Mouse (Mus musculus) CH12.LX (cell line): ENCODE results near the gene Tiam1. TPM values are rescaled to one million over a fixed set of nuclear protein-coding genes. Genes with fewer than 3 reads are reported as not detected.

ENCODE experiments used
- DNase-seq: peaks from one replicate; pipeline ENCODE4 v3.0.0-alpha.2; 2013; ENCODE audit errors: extremely low read depth
- H3K27ac ChIP-seq: 2 replicates; pipeline ENCODE4 v1.5.1; 2012; ENCODE audit warnings: low read depth, mild to moderate bottlenecking, control low read depth, moderate library complexity; ENCODE audit not compliant: insufficient read depth
- H3K27me3 ChIP-seq: replicated peaks from 2 replicates; pipeline ENCODE3; 2012; ENCODE audit warnings: inconsistent platforms
- H3K36me3 ChIP-seq, 2 experiments: replicated peaks in 1 of 2; 2 replicates each; pipeline versions ENCODE3 to v1.6.1; 2012; ENCODE audit warnings: inconsistent platforms in 1 of 2, low read length in 1 of 2, mild to moderate bottlenecking in 1 of 2, mixed read lengths in 1 of 2, moderate library complexity in 1 of 2; ENCODE audit not compliant: control insufficient read depth in 1 of 2, insufficient read depth in 1 of 2
- H3K4me1 ChIP-seq, 2 experiments: 2 replicates each; pipeline ENCODE4 v1.6.1; 2012; ENCODE audit warnings: inconsistent platforms in 1 of 2, moderate library complexity in 1 of 2; ENCODE audit not compliant: insufficient read depth in 2 of 2, control insufficient read depth in 1 of 2
- H3K4me2 ChIP-seq: 2 replicates; pipeline ENCODE4 v1.6.1; 2012; ENCODE audit warnings: low read depth, mild to moderate bottlenecking, control low read depth; ENCODE audit not compliant: poor library complexity, insufficient read depth, severe bottlenecking
- H3K4me3 ChIP-seq, 3 experiments: fragments of 150-350 bp in 1 of 3; sonication (generic) in 1 of 3; replicated peaks in 1 of 3; 2 replicates each; pipeline versions ENCODE3 to v1.5.1; 2011 to 2012; ENCODE audit warnings: low read depth in 2 of 3, low read length in 2 of 3, mild to moderate bottlenecking in 2 of 3, moderate library complexity in 2 of 3, control low read depth in 1 of 3, improper control_type of control experiment in 1 of 3, inconsistent platforms in 1 of 3, mixed read lengths in 1 of 3; ENCODE audit not compliant: poor library complexity in 1 of 3
- H3K79me2 ChIP-seq: replicated peaks from 2 replicates; pipeline ENCODE4 v1.6.1; 2012; ENCODE audit warnings: mild to moderate bottlenecking, moderate library complexity; ENCODE audit not compliant: control insufficient read depth, poor library complexity, insufficient read depth, severe bottlenecking; ENCODE audit errors: extremely low read depth
- H3K9ac ChIP-seq: 2 replicates; pipeline ENCODE4 v1.6.1; 2012; ENCODE audit warnings: low read depth, mild to moderate bottlenecking, control low read depth, moderate library complexity; ENCODE audit not compliant: insufficient read depth
- H3K9me3 ChIP-seq: replicated peaks from 2 replicates; pipeline ENCODE3; 2012; ENCODE audit warnings: low read length, inconsistent platforms, mixed read lengths
- BHLHE40 ChIP-seq: IDR thresholded peaks from 2 replicates; pipeline ENCODE4 v1.6.1; 2011; ENCODE audit warnings: mild to moderate bottlenecking, low read depth, low read length, improper control_type of control experiment
- CHD1 ChIP-seq: IDR thresholded peaks from 2 replicates; pipeline ENCODE4 v1.6.1; 2012; ENCODE audit warnings: low read depth, low read length, improper control_type of control experiment, inconsistent platforms
- CHD2 ChIP-seq: IDR thresholded peaks from 2 replicates; pipeline ENCODE4 v1.6.1; 2011; ENCODE audit warnings: low read length, improper control_type of control experiment
- CTCF ChIP-seq, 2 experiments: IDR thresholded peaks in 1 of 2; conservative IDR thresholded peaks in 1 of 2; 2 replicates each; pipeline ENCODE4 v1.5.1; 2011 to 2012; ENCODE audit warnings: low read depth in 2 of 2, low read length in 2 of 2, improper control_type of control experiment in 1 of 2, inconsistent platforms in 1 of 2, mild to moderate bottlenecking in 1 of 2, moderate library complexity in 1 of 2
- E2F4 ChIP-seq: IDR thresholded peaks from 2 replicates; pipeline ENCODE4 v1.6.1; 2011; ENCODE audit warnings: low read depth, low read length, improper control_type of control experiment; ENCODE audit not compliant: insufficient replicate concordance
- ELF1 ChIP-seq: IDR thresholded peaks from 2 replicates; pipeline ENCODE4 v1.6.1; 2014; ENCODE audit warnings: low read depth, mild to moderate bottlenecking, inconsistent platforms, low read length, improper control_type of control experiment
- EP300 ChIP-seq: IDR thresholded peaks from 2 replicates; pipeline ENCODE4 v1.6.1; 2011; ENCODE audit warnings: low read length, improper control_type of control experiment
- ETS1 ChIP-seq: conservative IDR thresholded peaks from 2 replicates; pipeline ENCODE4 v1.6.1; 2012; ENCODE audit warnings: low read depth, mild to moderate bottlenecking, inconsistent platforms, low read length, improper control_type of control experiment, moderate library complexity
- GABPA ChIP-seq: IDR thresholded peaks from 2 replicates; pipeline ENCODE4 v1.6.1; 2012; ENCODE audit warnings: low read depth, low read length, improper control_type of control experiment, inconsistent platforms; ENCODE audit not compliant: insufficient replicate concordance
- JUN ChIP-seq: IDR thresholded peaks from 2 replicates; pipeline ENCODE4 v1.6.1; 2011; ENCODE audit warnings: low read depth, mild to moderate bottlenecking, low read length, improper control_type of control experiment, moderate library complexity; ENCODE audit not compliant: insufficient read depth
- JUND ChIP-seq: conservative IDR thresholded peaks from 2 replicates; pipeline ENCODE4 v1.6.1; 2011; ENCODE audit warnings: low read depth, low read length, improper control_type of control experiment
- KAT2A ChIP-seq: IDR thresholded peaks from 2 replicates; pipeline ENCODE4 v1.6.1; 2012; ENCODE audit warnings: low read length, improper control_type of control experiment, inconsistent platforms; ENCODE audit not compliant: insufficient replicate concordance
- MAFK ChIP-seq: IDR thresholded peaks from 2 replicates; pipeline ENCODE4 v1.6.1; 2011; ENCODE audit warnings: low read length, improper control_type of control experiment; ENCODE audit not compliant: insufficient replicate concordance
- MAX ChIP-seq: IDR thresholded peaks from 2 replicates; pipeline ENCODE4 v1.6.1; 2011; ENCODE audit warnings: low read length, improper control_type of control experiment
- MEF2A ChIP-seq: IDR thresholded peaks from 2 replicates; pipeline ENCODE4 v1.6.1; 2014; ENCODE audit warnings: low read depth, mild to moderate bottlenecking, inconsistent platforms, low read length, improper control_type of control experiment, borderline replicate concordance
- MXI1 ChIP-seq: IDR thresholded peaks from 2 replicates; pipeline ENCODE4 v1.6.1; 2011; ENCODE audit warnings: mild to moderate bottlenecking, low read depth, low read length, improper control_type of control experiment
- NELFE ChIP-seq: IDR thresholded peaks from 2 replicates; pipeline ENCODE4 v1.6.1; 2011; ENCODE audit warnings: low read depth, low read length, improper control_type of control experiment
- PAX5 ChIP-seq: IDR thresholded peaks from 2 replicates; pipeline ENCODE4 v1.6.1; 2012; ENCODE audit warnings: low read length, inconsistent platforms, mixed read lengths
- POLR2AphosphoS2 ChIP-seq: IDR thresholded peaks from 2 replicates; pipeline ENCODE4 v1.6.1; 2011; ENCODE audit warnings: low read depth, low read length, improper control_type of control experiment
- RAD21 ChIP-seq: IDR thresholded peaks from 2 replicates; pipeline ENCODE4 v1.6.1; 2011; ENCODE audit warnings: low read depth, mild to moderate bottlenecking, low read length, improper control_type of control experiment, moderate library complexity
- RCOR1 ChIP-seq: conservative IDR thresholded peaks from 2 replicates; pipeline ENCODE4 v1.6.1; 2012; ENCODE audit warnings: low read depth, mild to moderate bottlenecking, inconsistent platforms, low read length, improper control_type of control experiment
- SIN3A ChIP-seq: IDR thresholded peaks from 2 replicates; pipeline ENCODE4 v1.6.1; 2012; ENCODE audit warnings: low read length, improper control_type of control experiment, inconsistent platforms
- TBP ChIP-seq: conservative IDR thresholded peaks from 2 replicates; pipeline ENCODE4 v1.6.1; 2011; ENCODE audit warnings: low read depth, low read length, improper control_type of control experiment
- UBTF ChIP-seq: IDR thresholded peaks from 2 replicates; pipeline ENCODE4 v1.6.1; 2012; ENCODE audit warnings: low read depth, mild to moderate bottlenecking, inconsistent platforms, low read length, improper control_type of control experiment, moderate library complexity
- USF2 ChIP-seq: conservative IDR thresholded peaks from 2 replicates; pipeline ENCODE4 v1.6.1; 2011; ENCODE audit warnings: low read depth, low read length, improper control_type of control experiment
- ZC3H11A ChIP-seq: IDR thresholded peaks from 2 replicates; pipeline ENCODE4 v1.6.1; 2012; ENCODE audit warnings: low read depth, mild to moderate bottlenecking, inconsistent platforms, low read length, improper control_type of control experiment
- ZKSCAN1 ChIP-seq: IDR thresholded peaks from 2 replicates; pipeline ENCODE4 v1.6.1; 2012; ENCODE audit warnings: low read depth, inconsistent platforms, low read length, improper control_type of control experiment, borderline replicate concordance
- ZMIZ1 ChIP-seq: IDR thresholded peaks from 2 replicates; pipeline ENCODE4 v1.6.1; 2012; ENCODE audit warnings: low read depth, mild to moderate bottlenecking, inconsistent platforms, low read length, improper control_type of control experiment
- ZNF384 ChIP-seq: IDR thresholded peaks from 2 replicates; pipeline ENCODE4 v1.6.1; 2012; ENCODE audit warnings: low read depth, low read length, improper control_type of control experiment, inconsistent platforms
- dilution Hi-C: fragments of 300-500 bp; cut with MboI; formaldehyde crosslinking; loops from 2 replicates; pipeline ENCODE4 v1.14.3; 2020; ENCODE audit warnings: low sequenced_read_pairs; ENCODE audit not compliant: extremely low pct_unique_long_range_greater_than_20kb, extremely low pct_ligation_motif_present
- in situ Hi-C: fragments of 300-500 bp; cut with MboI; formaldehyde crosslinking; loops from 3 replicates; pipeline ENCODE4 v1.14.3; 2019; ENCODE audit warnings: low sequenced_read_pairs, low pct_ligation_motif_present, low pct_unique_long_range_greater_than_20kb, mixed read lengths
- polyA plus RNA-seq: library from polyadenylated mRNA; unstranded; fragments of >175 nt; gene quantifications from 2 replicates; pipeline ENCODE4 v1.2.1, GENCODE M21; 2012; ENCODE audit warnings: low read depth; ENCODE audit not compliant: insufficient read length
- total RNA-seq, 2 experiments: library from RNA; depleted of rRNA; stranded (reverse); fragments of 300-350 nt in 1 of 2; fragments of >200 nt in 1 of 2; gene quantifications; 2 replicates each; pipeline ENCODE4 v1.2.3; 2012 to 2014

Tiam1 gene
- total and polyA plus RNA-seq, 3 experiments: 0.03 to 0.40 (median 0.04) TPM

- H3K9me3 ChIP-seq: peaks cover 57% of the 10 kb centered on the region
- peaks cover 56% of the 10 kb centered on the region for H3K27me3 ChIP-seq
Measured at GRCm38 (mm10) chr16:90091906-90092305, 51.7 kb downstream of the Tiam1 start.

GRCm38 (mm10) chr16:90091112-90091720 is 52.4 kb downstream of the Tiam1 start:
- H3K27ac ChIP-seq: no peak overlapping the region
- DNase-seq: no peak
- H3K9me3 ChIP-seq: peaks cover 59% of the 10 kb centered on the region
- no peak overlapping the region for H3K4me2 ChIP-seq
- in situ Hi-C loops (no loop called here), dilution Hi-C loops (no loop called here)
- H3K4me1 ChIP-seq: no peaks in the 10 kb centered on the region
- H3K27me3 ChIP-seq: peaks cover 54% of the 10 kb centered on the region
- no peaks in the 10 kb centered on the region for H3K36me3 ChIP-seq
- no peak overlapping the region for H3K9ac ChIP-seq
- H3K4me3 ChIP-seq: no peak overlapping the region
- H3K79me2 ChIP-seq: no peaks in the 10 kb centered on the region
- TF ChIP-seq NELFE (no peak), SIN3A (no peak), ZNF384 (no peak), MAX (no peak), TBP (no peak), GABPA (no peak), ZC3H11A (no peak), KAT2A (no peak), CHD1 (no peak), MXI1 (no peak), RCOR1 (no peak), ZMIZ1 (no peak), BHLHE40 (no peak), PAX5 (no peak), JUN (no peak), ZKSCAN1 (no peak), USF2 (no peak), E2F4 (no peak)
- TF ChIP-seq, all 38 proteins: peak for 0

More at GRCm38 (mm10) chr16:90091906-90092305, 51.7 kb downstream of the Tiam1 start:
- in situ Hi-C loops (no loop called here), dilution Hi-C loops (no loop called here)
- DNase-seq: no peak
- Histone ChIP-seq H3K4me2 (no peak overlapping the region), H3K27ac (no peak overlapping the region), H3K4me3 (no peak overlapping the region), H3K36me3 (no peaks in the 10 kb centered on the region), H3K9ac (no peak overlapping the region), H3K79me2 (no peaks in the 10 kb centered on the region), H3K4me1 (no peaks in the 10 kb centered on the region)
- TF ChIP-seq POLR2AphosphoS2: no peak
- TF ChIP-seq CHD2: no peak
- no peak for TF ChIP-seq EP300
- no peak for TF ChIP-seq CTCF (conservative IDR thresholded peaks at IDR 0.05 in 1 of 2, IDR thresholded peaks at IDR 0.05 in 1 of 2; ENCODE audit: low read depth in 2 of 2, low read length in 2 of 2)
- TF ChIP-seq ZC3H11A: no peak
- no peak for TF ChIP-seq JUND
- no peak for TF ChIP-seq USF2
- no peak for TF ChIP-seq ETS1
- no peak for TF ChIP-seq MAX
- no peak for TF ChIP-seq MEF2A
- no peak for TF ChIP-seq KAT2A
- TF ChIP-seq NELFE: no peak
- no peak for TF ChIP-seq MAFK
- no peak for TF ChIP-seq E2F4
- no peak for TF ChIP-seq PAX5
- TF ChIP-seq ELF1: no peak
- TF ChIP-seq UBTF: no peak
- TF ChIP-seq RAD21: no peak
